In genomic region chr2:60382346-60382745, GRCm38 (mm10) we compare ENCODE assay signal across 9 mouse cellular contexts. TPM values are rescaled to one million over a fixed set of nuclear protein-coding genes. Genes with fewer than 3 reads are reported as not detected.
A peak's percentile ranks its signal among the peaks of the same experiment; 100 is the strongest.
DNase-seq lines count a peak whose midpoint lies in the region; ATAC-seq and TF ChIP-seq lines count a peak whose summit lies in the region.
"Had no signal": no experiment of that assay in that cellular context is flagged by ENCODE, and none has a peak within 500 bp of the region (broad histone marks: within the 10 kb centered on the region; RNA-seq: fewer than 3 reads in every experiment).

No protein-coding gene starts in this region.

- H3K4me1 ChIP-seq in embryonic fibroblast, embryonic 13.5 days (ENCODE audit: control insufficient read depth, insufficient read depth, low read length) = no peaks in the 10 kb centered on the region
- H3K4me1 ChIP-seq in liver, embryonic 12.5 days = peaks cover 12% of the 10 kb centered on the region; the same call in 1 of the 2 replicates
- no peaks in the 10 kb centered on the region for H3K4me1 ChIP-seq in stomach, embryonic 16.5 days (ENCODE audit: control insufficient read depth, insufficient read depth, low read length)

- no peaks in the 10 kb centered on the region for H3K9me3 ChIP-seq in liver, embryonic 12.5 days (replicated peaks)
- H3K9me3 ChIP-seq in stomach, embryonic 16.5 days (replicated peaks; ENCODE audit: control insufficient read depth, low read length) = no peaks in the 10 kb centered on the region

- H3K4me3 ChIP-seq in embryonic fibroblast, embryonic 13.5 days (ENCODE audit: insufficient read depth, low read length) = peak overlapping the region; percentile 59
- H3K4me3 ChIP-seq in liver, embryonic 12.5 days = peak overlapping the region; percentile 58
- H3K4me3 ChIP-seq in stomach, embryonic 16.5 days (replicated peaks; ENCODE audit: low read length) = peak overlapping the region; percentile 65

- TF ChIP-seq POLR2A in embryonic fibroblast, embryonic 13.5 days (IDR thresholded peaks at IDR 0.05; ENCODE audit: low read depth, low read length) = no peak

- H3K9ac ChIP-seq in liver, embryonic 12.5 days = 0 out of 2 replicates have a peak overlapping the region, but pooled peaks have one; percentile 52
- no peak overlapping the region for H3K9ac ChIP-seq in stomach, embryonic 16.5 days (ENCODE audit: low read length)

- peak; percentile 10 to 31 for DNase-seq in spleen, postnatal 36 days (ENCODE audit: low spot score in 2 of 2)
- DNase-seq in spleen, postnatal 10 days (ENCODE audit: low spot score in 2 of 2) = no peak
- DNase-seq in adrenal gland, adult (ENCODE audit: inconsistent age in 2 of 2, low spot score in 1 of 2) = no peak
- no peak for DNase-seq in embryo, embryonic 11 days

- TF ChIP-seq CTCF in embryonic fibroblast, embryonic 13.5 days (IDR thresholded peaks at IDR 0.05; ENCODE audit: borderline replicate concordance, insufficient read depth, low read length) = no peak

- no peak for ATAC-seq in liver, embryonic 12.5 days
- no peak for ATAC-seq in stomach, embryonic 16.5 days (ENCODE audit: insufficient read depth, low FRiP score)
- no peak for ATAC-seq in erythroid progenitor cell, adult 5-6 weeks (replicated peaks; ENCODE audit: low FRiP score, poor library complexity, severe bottlenecking)

- no peak overlapping the region for H3K27ac ChIP-seq in embryonic fibroblast, embryonic 13.5 days (ENCODE audit: insufficient read depth, low read length)
- H3K27ac ChIP-seq in liver, embryonic 12.5 days = no peak overlapping the region
- no peak overlapping the region for H3K27ac ChIP-seq in stomach, embryonic 16.5 days (ENCODE audit: low read length)
- H3K27ac ChIP-seq: macrophage had no signal

- peak overlapping the region; percentile 82 for H3K4me2 ChIP-seq in liver, embryonic 12.5 days
- peak overlapping the region; percentile 76 for H3K4me2 ChIP-seq in stomach, embryonic 16.5 days (ENCODE audit: low read depth, low read length)

- WGBS in liver, embryonic 12.5 days (ENCODE audit: insufficient replicate concordance) = 31% methylated on average over 3 of the region's 3 CpGs
- WGBS in stomach, embryonic 16.5 days = 76% methylated on average over 3 of the region's 3 CpGs

- H3K36me3 ChIP-seq in liver, embryonic 12.5 days = no peaks in the 10 kb centered on the region
- H3K36me3 ChIP-seq in stomach, embryonic 16.5 days (ENCODE audit: control insufficient read depth, insufficient read depth, low read length) = no peaks in the 10 kb centered on the region

- H3K27me3 ChIP-seq in liver, embryonic 12.5 days (replicated peaks) = peaks cover 38% of the 10 kb centered on the region
- H3K27me3 ChIP-seq in stomach, embryonic 16.5 days (ENCODE audit: control insufficient read depth, insufficient read depth, low read length) = no peaks in the 10 kb centered on the region

RNA-seq across cellular contexts. Expression of gene Ly75, which starts 0.8 kb away (rescaled TPM):
- polyA plus RNA-seq in embryonic fibroblast, embryonic 13.5 days (2011; ENCODE audit: insufficient read length, low read depth, missing spikeins) = 13.7 and 20.2 TPM in 2 replicates
- polyA plus RNA-seq in liver, embryonic 12.5 days (2016; fragmentation: Nextera tagmentation; extraction: Ambion mirVana) = 6.4 and 7.0 TPM in 2 replicates
- 0.86 and 1.0 TPM in 2 replicates for polyA plus RNA-seq in stomach, embryonic 16.5 days (2015; fragmentation: Nextera tagmentation; extraction: Ambion mirVana)
- 2.9 and 3.4 TPM in 2 replicates for total RNA-seq in erythroid progenitor cell, adult 5-6 weeks (2015; ENCODE audit: low replicate concordance)
- 1.8 and 2.8 TPM in 2 replicates for total RNA-seq in erythroid progenitor cell, adult 5-6 weeks (2017; ENCODE audit: low replicate concordance)

Comparison
In these comparisons a context has a peak if more than half of its experiments do, and no peak if none do; other contexts are left out.
1. DNase-seq: peak in spleen, postnatal 36 days (2 of 2); none in spleen, postnatal 10 days (0 of 2), adrenal gland, adult (0 of 2) and embryo, embryonic 11 days (single experiment).
2. Peak in every context shown above with its lines, with median percentiles within 50 percentile points of each other: H3K4me3 ChIP-seq.